Mouse (Mus musculus): ENCODE measurements at regions not wholly inside any gene's neighbourhood (a gene's known extent, or its start where the extent isn't known, plus 50 kb on each side); places are given as distances from the start of the nearest gene placed in this dataset.

DNA sequence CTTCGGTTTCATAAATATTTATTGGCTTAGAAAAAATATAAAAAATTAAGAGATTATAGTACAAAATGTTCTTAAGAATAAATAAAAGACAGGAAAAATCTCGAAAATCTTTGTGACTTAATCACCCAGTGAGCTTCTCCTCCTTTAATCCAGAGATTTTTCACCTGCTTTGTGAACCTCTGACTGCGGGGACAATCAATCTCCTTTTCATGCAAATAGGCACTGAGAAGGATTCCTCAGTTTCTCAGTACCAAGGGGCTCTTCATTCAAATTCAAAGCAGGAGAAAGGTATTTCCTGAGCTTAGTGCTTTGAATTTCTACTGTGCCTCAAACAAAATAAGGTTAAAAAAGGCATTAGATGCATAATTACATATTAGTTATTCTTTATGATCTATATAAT, 379.0 kb upstream of the Smc2 start:
- 70% methylated on average over 3 of the region's 3 CpGs for WGBS
- no peak overlapping the region for H3K9ac ChIP-seq
- no peak overlapping the region for H3K4me2 ChIP-seq
- H3K27me3 ChIP-seq (replicated peaks), result no peaks in the 10 kb centered on the region
- no peak overlapping the region for H3K4me3 ChIP-seq
- no peak for ATAC-seq (ENCODE audit: extremely low read depth, insufficient number of reproducible peaks, low FRiP score, low TSS enrichment)
- no peak overlapping the region for H3K27ac ChIP-seq (replicated peaks)
- H3K36me3 ChIP-seq, result no peaks in the 10 kb centered on the region
- no peaks in the 10 kb centered on the region for H3K9me3 ChIP-seq
- H3K4me1 ChIP-seq, result peaks cover 5% of the 10 kb centered on the region; the same call in 1 of the 2 replicates

DNA sequence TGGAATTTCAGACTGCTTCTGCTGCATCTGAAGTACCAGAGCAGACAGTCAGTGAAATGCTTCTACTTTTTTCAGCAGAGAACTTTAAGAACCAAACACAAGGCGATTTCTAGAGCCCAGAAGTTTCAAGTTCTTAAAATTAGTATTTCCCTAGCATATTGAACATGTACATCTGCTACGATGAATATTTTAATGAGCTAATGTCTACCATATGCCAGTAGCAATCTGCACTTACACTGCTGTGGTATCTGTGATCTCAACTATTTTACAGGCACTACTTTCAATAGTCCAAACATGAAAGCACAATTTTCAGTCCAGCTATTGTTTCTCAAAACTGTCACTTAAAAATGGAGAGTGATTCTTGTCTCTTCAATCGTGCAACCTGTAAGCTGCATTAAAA, 339.9 kb upstream of the Smc2 start:
- Histone ChIP-seq H3K4me3 (no peak overlapping the region), H3K27ac (replicated peaks) (no peak overlapping the region), H3K27me3 (replicated peaks) (no peaks in the 10 kb centered on the region), H3K9ac (no peak overlapping the region), H3K9me3 (no peaks in the 10 kb centered on the region), H3K4me2 (no peak overlapping the region), H3K36me3 (no peaks in the 10 kb centered on the region), H3K4me1 (0 out of 2 replicates have a peak, but pooled peaks cover 2% of the 10 kb centered on the region)
- no peak for ATAC-seq (ENCODE audit: extremely low read depth, insufficient number of reproducible peaks, low FRiP score, low TSS enrichment)
- WGBS, result 72% methylated on average over 3 of the region's 3 CpGs

GRCm38 (mm10) chr4:52105887-52106286, 333.2 kb upstream of the Smc2 start:
- Histone ChIP-seq H3K27me3 (replicated peaks) (no peaks in the 10 kb centered on the region), H3K4me2 (no peak overlapping the region), H3K4me3 (no peak overlapping the region), H3K9ac (no peak overlapping the region), H3K4me1 (no peaks in the 10 kb centered on the region), H3K27ac (replicated peaks) (no peak overlapping the region), H3K9me3 (no peaks in the 10 kb centered on the region), H3K36me3 (no peaks in the 10 kb centered on the region)
- WGBS, result 45% methylated on average over 12 of the region's 12 CpGs
- no peak for ATAC-seq (ENCODE audit: extremely low read depth, insufficient number of reproducible peaks, low FRiP score, low TSS enrichment)

- ATAC-seq (ENCODE audit: extremely low read depth, insufficient number of reproducible peaks, low FRiP score, low TSS enrichment), result no peak
- H3K4me3 ChIP-seq, result no peak overlapping the region
- H3K27ac ChIP-seq (replicated peaks), result no peak overlapping the region
- H3K36me3 ChIP-seq, result no peaks in the 10 kb centered on the region
- no peaks in the 10 kb centered on the region for H3K4me1 ChIP-seq
- H3K9me3 ChIP-seq, result no peaks in the 10 kb centered on the region
- H3K9ac ChIP-seq, result no peak overlapping the region
- no peak overlapping the region for H3K4me2 ChIP-seq
- H3K27me3 ChIP-seq (replicated peaks), result no peaks in the 10 kb centered on the region
- 76% methylated on average over 4 of the region's 4 CpGs for WGBS
Observed at GRCm38 (mm10) chr4:52117765-52118290, 321.2 kb upstream of the Smc2 start.

GRCm38 (mm10) chr4:52118439-52119072, 320.5 kb upstream of the Smc2 start:
- no peaks in the 10 kb centered on the region for H3K9me3 ChIP-seq
- H3K27ac ChIP-seq (replicated peaks), result no peak overlapping the region
- no peaks in the 10 kb centered on the region for H3K27me3 ChIP-seq (replicated peaks)
- H3K4me1 ChIP-seq, result no peaks in the 10 kb centered on the region
- no peaks in the 10 kb centered on the region for H3K36me3 ChIP-seq
- H3K9ac ChIP-seq, result no peak overlapping the region
- no peak overlapping the region for H3K4me3 ChIP-seq
- 69% methylated on average over 3 of the region's 3 CpGs for WGBS
- H3K4me2 ChIP-seq, result no peak overlapping the region
- no peak for ATAC-seq (ENCODE audit: extremely low read depth, insufficient number of reproducible peaks, low FRiP score, low TSS enrichment)

DNA sequence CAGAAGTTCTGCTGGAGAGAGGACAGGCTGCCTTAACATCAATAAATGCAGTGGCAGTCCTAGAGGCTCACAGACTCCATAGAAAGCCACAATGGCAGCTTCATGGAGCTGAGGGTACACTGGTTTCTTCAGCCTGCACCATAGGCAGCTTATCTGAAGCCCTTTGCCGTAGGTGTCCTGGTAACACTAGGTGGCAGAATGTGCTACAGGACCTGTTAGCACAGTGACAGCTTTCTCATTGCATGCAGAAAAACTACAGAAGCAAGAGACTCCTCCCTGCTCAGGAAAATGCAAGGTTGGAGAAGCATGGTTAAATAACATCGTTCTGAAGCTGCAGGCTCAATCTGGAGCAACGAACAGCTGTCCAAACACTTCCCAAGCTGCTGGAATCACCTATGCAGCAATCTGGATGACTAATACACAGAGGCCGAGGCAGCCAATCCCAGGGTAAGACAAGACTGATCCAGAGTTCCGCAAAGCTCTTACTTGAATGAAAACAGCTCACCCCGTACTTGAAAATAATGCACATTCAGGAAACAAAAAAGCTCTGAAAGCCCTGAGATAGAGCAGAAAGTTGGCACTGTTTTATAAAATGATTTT, 286.4 kb upstream of the Smc2 start:
- Histone ChIP-seq H3K9ac (no peak overlapping the region), H3K4me2 (no peak overlapping the region), H3K4me1 (no peaks in the 10 kb centered on the region), H3K27me3 (replicated peaks) (no peaks in the 10 kb centered on the region), H3K36me3 (no peaks in the 10 kb centered on the region), H3K27ac (replicated peaks) (no peak overlapping the region), H3K4me3 (no peak overlapping the region), H3K9me3 (no peaks in the 10 kb centered on the region)
- 58% methylated on average over 6 of the region's 6 CpGs for WGBS
- ATAC-seq (ENCODE audit: extremely low read depth, insufficient number of reproducible peaks, low FRiP score, low TSS enrichment), result no peak

DNA sequence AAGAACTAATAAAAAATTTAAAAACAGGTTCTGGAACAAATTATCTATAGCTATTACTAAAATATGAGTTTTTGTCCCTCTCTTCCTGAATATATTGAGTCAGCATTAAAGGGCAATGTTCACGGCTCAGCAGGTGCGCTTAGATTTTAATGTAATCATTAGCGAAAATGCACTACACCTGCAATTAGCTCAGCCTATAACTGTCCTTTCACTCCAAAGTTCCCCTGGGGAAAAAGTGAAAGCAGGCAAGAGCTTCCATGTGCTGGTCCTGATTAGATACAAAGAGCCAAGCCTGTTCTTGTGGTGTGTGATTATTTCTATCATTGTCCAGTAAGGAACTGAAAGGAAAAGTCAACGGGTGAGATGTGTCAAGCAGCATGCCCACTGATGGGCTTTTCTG, 262.8 kb upstream of the Smc2 start:
- H3K27ac ChIP-seq (replicated peaks), result no peak overlapping the region
- ATAC-seq (ENCODE audit: extremely low read depth, insufficient number of reproducible peaks, low FRiP score, low TSS enrichment), result no peak
- no peak overlapping the region for H3K9ac ChIP-seq
- WGBS, result 78% methylated on average over 4 of the region's 4 CpGs
- H3K27me3 ChIP-seq (replicated peaks), result no peaks in the 10 kb centered on the region
- no peak overlapping the region for H3K4me2 ChIP-seq
- no peaks in the 10 kb centered on the region for H3K4me1 ChIP-seq
- H3K4me3 ChIP-seq, result no peak overlapping the region
- no peaks in the 10 kb centered on the region for H3K36me3 ChIP-seq
- H3K9me3 ChIP-seq, result no peaks in the 10 kb centered on the region

GRCm38 (mm10) chr4:52197777-52198176, 241.3 kb upstream of the Smc2 start:
- H3K27ac ChIP-seq (replicated peaks), result no peak overlapping the region
- H3K27me3 ChIP-seq (replicated peaks), result no peaks in the 10 kb centered on the region
- no peak overlapping the region for H3K4me3 ChIP-seq
- H3K4me1 ChIP-seq, result no peaks in the 10 kb centered on the region
- 74% methylated on average over 3 of the region's 3 CpGs for WGBS
- ATAC-seq (ENCODE audit: extremely low read depth, insufficient number of reproducible peaks, low FRiP score, low TSS enrichment), result no peak
- no peaks in the 10 kb centered on the region for H3K36me3 ChIP-seq
- H3K9ac ChIP-seq, result no peak overlapping the region
- no peaks in the 10 kb centered on the region for H3K9me3 ChIP-seq
- no peak overlapping the region for H3K4me2 ChIP-seq

DNA sequence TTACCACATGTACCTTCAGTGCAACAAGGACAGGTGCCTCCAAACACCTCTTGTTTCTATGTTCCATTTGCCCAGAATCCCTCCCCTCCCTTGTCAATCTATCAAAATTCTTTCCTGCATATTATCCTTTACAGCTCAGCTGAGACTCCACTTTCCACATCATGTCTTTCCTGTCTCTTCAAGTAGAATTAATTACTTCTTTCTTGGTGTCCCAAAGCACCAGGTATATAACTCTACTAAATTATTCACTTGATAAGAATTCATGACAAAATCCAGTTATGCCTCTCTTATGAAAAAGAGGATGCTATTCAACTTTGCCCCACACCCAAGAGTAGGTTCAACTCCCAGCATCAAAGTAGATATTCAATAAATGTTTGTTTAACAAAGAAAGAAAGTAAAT, 228.4 kb upstream of the Smc2 start:
- Histone ChIP-seq H3K9ac (no peak overlapping the region), H3K27ac (replicated peaks) (no peak overlapping the region), H3K36me3 (no peaks in the 10 kb centered on the region)

GRCm38 (mm10) chr4:52211022-52211421, 228.0 kb upstream of the Smc2 start:
- H3K27ac ChIP-seq (replicated peaks), result no peak overlapping the region
- 57% methylated on average over 5 of the region's 5 CpGs for WGBS
- no peak overlapping the region for H3K4me2 ChIP-seq
- no peaks in the 10 kb centered on the region for H3K9me3 ChIP-seq
- no peak for ATAC-seq (ENCODE audit: extremely low read depth, insufficient number of reproducible peaks, low FRiP score, low TSS enrichment)
- no peak overlapping the region for H3K9ac ChIP-seq
- H3K36me3 ChIP-seq, result no peaks in the 10 kb centered on the region
- H3K27me3 ChIP-seq (replicated peaks), result no peaks in the 10 kb centered on the region
- no peak overlapping the region for H3K4me3 ChIP-seq
- H3K4me1 ChIP-seq, result peaks cover 7% of the 10 kb centered on the region; the same call in 1 of the 2 replicates

More for the DNA sequence above, 228.4 kb upstream of the Smc2 start:
- Histone ChIP-seq H3K4me1 (peaks cover 7% of the 10 kb centered on the region; the same call in 1 of the 2 replicates), H3K27me3 (replicated peaks) (no peaks in the 10 kb centered on the region), H3K9me3 (no peaks in the 10 kb centered on the region), H3K4me2 (no peak overlapping the region), H3K4me3 (no peak overlapping the region)
- ATAC-seq (ENCODE audit: extremely low read depth, insufficient number of reproducible peaks, low FRiP score, low TSS enrichment), result no peak

DNA sequence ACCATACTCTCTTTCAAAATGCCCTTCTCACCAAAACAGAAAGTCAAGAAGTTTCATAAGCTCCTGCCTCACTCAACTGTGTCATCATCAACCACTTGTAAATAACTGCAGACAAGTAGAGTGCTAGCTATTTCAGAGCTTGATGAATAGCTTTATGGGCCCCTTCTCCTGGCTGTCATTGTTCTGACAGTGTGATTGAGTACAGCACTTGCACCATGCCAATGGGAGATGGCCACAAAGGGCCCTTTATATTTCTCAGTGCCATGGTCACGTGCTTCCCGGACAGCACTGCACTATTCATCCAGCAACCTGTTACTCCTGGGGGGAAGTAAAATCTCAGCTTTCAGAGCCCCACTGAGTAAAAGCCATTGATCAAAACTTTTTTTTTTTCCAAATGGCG, 225.7 kb upstream of the Smc2 start:
- no peak for ATAC-seq (ENCODE audit: extremely low read depth, insufficient number of reproducible peaks, low FRiP score, low TSS enrichment)
- 58% methylated on average over 3 of the region's 3 CpGs for WGBS

More for the DNA sequence above, 225.7 kb upstream of the Smc2 start:
- Histone ChIP-seq H3K9ac (no peak overlapping the region), H3K36me3 (no peaks in the 10 kb centered on the region), H3K4me1 (peaks cover 7% of the 10 kb centered on the region; the same call in 1 of the 2 replicates), H3K9me3 (no peaks in the 10 kb centered on the region), H3K27me3 (replicated peaks) (no peaks in the 10 kb centered on the region), H3K27ac (replicated peaks) (no peak overlapping the region), H3K4me3 (no peak overlapping the region), H3K4me2 (no peak overlapping the region)
